Mouse (Mus musculus): ENCODE data around the gene Prkcq. TPM values are rescaled to one million over a fixed set of nuclear protein-coding genes. Genes with fewer than 3 reads are reported as not detected.

Gene Prkcq
- polyA plus RNA-seq (2014; fragmentation: Nextera tagmentation; extraction: Ambion mirVana) = 1.5 and 1.6 TPM in 2 replicates

- DNase-seq (ENCODE audit: low spot score) (peak; percentile 74), ATAC-seq (ENCODE audit: insufficient number of reproducible peaks, low FRiP score, low TSS enrichment, low read depth) (peak; percentile 72)
- Histone ChIP-seq H3K9me3 (ENCODE audit: control insufficient read depth, low read length) (no peaks in the 10 kb centered on the region), H3K4me2 (ENCODE audit: low read depth, severe bottlenecking) (peak within 1 kb of the TSS; percentile 73), H3K4me3 (ENCODE audit: low read depth, low read length) (peak within 1 kb of the TSS; percentile 41), H3K36me3 (ENCODE audit: control insufficient read depth, insufficient read depth, low read length) (no peaks in the 10 kb centered on the region), H3K27me3 (ENCODE audit: control insufficient read depth, insufficient read depth, low read length) (no peaks in the 10 kb centered on the region), H3K9ac (ENCODE audit: low read length) (peak within 1 kb of the TSS; percentile 64), H3K4me1 (ENCODE audit: control insufficient read depth, insufficient read depth, low read length) (no peaks in the 10 kb centered on the region), H3K27ac (replicated peaks; ENCODE audit: low read depth, low read length) (no peak within 1 kb of the TSS)
- WGBS = 2% methylated on average over 51 of the region's 51 CpGs
Observed at GRCm38 (mm10) chr2:11171754-11172501, at the start of gene Prkcq. Gene Prkcq (plus strand): TSS chr2:11172108.

GRCm38 (mm10) chr2:11130881-11131280 is 41.0 kb upstream of the Prkcq start:
- Histone ChIP-seq H3K9ac (ENCODE audit: low read length) (no peak overlapping the region), H3K36me3 (ENCODE audit: control insufficient read depth, insufficient read depth, low read length) (no peaks in the 10 kb centered on the region), H3K27me3 (ENCODE audit: control insufficient read depth, insufficient read depth, low read length) (no peaks in the 10 kb centered on the region), H3K4me2 (ENCODE audit: low read depth, severe bottlenecking) (no peak overlapping the region), H3K4me3 (ENCODE audit: low read depth, low read length) (no peak overlapping the region), H3K4me1 (ENCODE audit: control insufficient read depth, insufficient read depth, low read length) (no peaks in the 10 kb centered on the region), H3K27ac (replicated peaks; ENCODE audit: low read depth, low read length) (no peak overlapping the region), H3K9me3 (ENCODE audit: control insufficient read depth, low read length) (no peaks in the 10 kb centered on the region)
- 87% methylated on average over 12 of the region's 12 CpGs for WGBS
- DNase-seq (ENCODE audit: low spot score) (no peak), ATAC-seq (ENCODE audit: insufficient number of reproducible peaks, low FRiP score, low TSS enrichment, low read depth) (no peak)

- H3K4me2 ChIP-seq (ENCODE audit: low read depth, severe bottlenecking) = no peak overlapping the region
- H3K36me3 ChIP-seq (ENCODE audit: control insufficient read depth, insufficient read depth, low read length) = no peaks in the 10 kb centered on the region
- no peak for DNase-seq (ENCODE audit: low spot score)
- no peaks in the 10 kb centered on the region for H3K27me3 ChIP-seq (ENCODE audit: control insufficient read depth, insufficient read depth, low read length)
- 71% methylated on average over 6 of the region's 6 CpGs for WGBS
- no peak overlapping the region for H3K27ac ChIP-seq (replicated peaks; ENCODE audit: low read depth, low read length)
- H3K4me3 ChIP-seq (ENCODE audit: low read depth, low read length) = no peak overlapping the region
- no peaks in the 10 kb centered on the region for H3K9me3 ChIP-seq (ENCODE audit: control insufficient read depth, low read length)
- no peak overlapping the region for H3K9ac ChIP-seq (ENCODE audit: low read length)
- ATAC-seq (ENCODE audit: insufficient number of reproducible peaks, low FRiP score, low TSS enrichment, low read depth) = no peak
- no peaks in the 10 kb centered on the region for H3K4me1 ChIP-seq (ENCODE audit: control insufficient read depth, insufficient read depth, low read length)
Observed at GRCm38 (mm10) chr2:11135718-11136117, 36.2 kb upstream of the Prkcq start.

- Histone ChIP-seq H3K9me3 (ENCODE audit: control insufficient read depth, low read length) (no peaks in the 10 kb centered on the region), H3K4me3 (ENCODE audit: low read depth, low read length) (no peak overlapping the region), H3K27ac (replicated peaks; ENCODE audit: low read depth, low read length) (no peak overlapping the region), H3K4me1 (ENCODE audit: control insufficient read depth, insufficient read depth, low read length) (no peaks in the 10 kb centered on the region), H3K4me2 (ENCODE audit: low read depth, severe bottlenecking) (no peak overlapping the region), H3K9ac (ENCODE audit: low read length) (no peak overlapping the region), H3K27me3 (ENCODE audit: control insufficient read depth, insufficient read depth, low read length) (no peaks in the 10 kb centered on the region), H3K36me3 (ENCODE audit: control insufficient read depth, insufficient read depth, low read length) (no peaks in the 10 kb centered on the region)
- ATAC-seq (ENCODE audit: insufficient number of reproducible peaks, low FRiP score, low TSS enrichment, low read depth) (no peak), DNase-seq (ENCODE audit: low spot score) (no peak)
- WGBS = 92% methylated on average over 6 of the region's 6 CpGs
Observed at GRCm38 (mm10) chr2:11138076-11138475, 33.8 kb upstream of the Prkcq start.

GRCm38 (mm10) chr2:11139518-11140152 is 32.3 kb upstream of the Prkcq start:
- WGBS = 77% methylated on average over 1 of the region's 1 CpGs
- ATAC-seq (ENCODE audit: insufficient number of reproducible peaks, low FRiP score, low TSS enrichment, low read depth) (no peak), DNase-seq (ENCODE audit: low spot score) (no peak)
- H3K9ac ChIP-seq (ENCODE audit: low read length) = no peak overlapping the region
- H3K4me2 ChIP-seq (ENCODE audit: low read depth, severe bottlenecking) = no peak overlapping the region
- no peaks in the 10 kb centered on the region for H3K27me3 ChIP-seq (ENCODE audit: control insufficient read depth, insufficient read depth, low read length)
- no peaks in the 10 kb centered on the region for H3K36me3 ChIP-seq (ENCODE audit: control insufficient read depth, insufficient read depth, low read length)
- no peak overlapping the region for H3K27ac ChIP-seq (replicated peaks; ENCODE audit: low read depth, low read length)
- no peaks in the 10 kb centered on the region for H3K4me1 ChIP-seq (ENCODE audit: control insufficient read depth, insufficient read depth, low read length)
- H3K9me3 ChIP-seq (ENCODE audit: control insufficient read depth, low read length) = no peaks in the 10 kb centered on the region
- no peak overlapping the region for H3K4me3 ChIP-seq (ENCODE audit: low read depth, low read length)

GRCm38 (mm10) chr2:11140385-11140784 is 31.5 kb upstream of the Prkcq start:
- Histone ChIP-seq H3K9me3 (ENCODE audit: control insufficient read depth, low read length) (no peaks in the 10 kb centered on the region), H3K9ac (ENCODE audit: low read length) (no peak overlapping the region), H3K36me3 (ENCODE audit: control insufficient read depth, insufficient read depth, low read length) (no peaks in the 10 kb centered on the region), H3K27me3 (ENCODE audit: control insufficient read depth, insufficient read depth, low read length) (no peaks in the 10 kb centered on the region), H3K4me2 (ENCODE audit: low read depth, severe bottlenecking) (no peak overlapping the region), H3K4me1 (ENCODE audit: control insufficient read depth, insufficient read depth, low read length) (no peaks in the 10 kb centered on the region), H3K27ac (replicated peaks; ENCODE audit: low read depth, low read length) (no peak overlapping the region), H3K4me3 (ENCODE audit: low read depth, low read length) (no peak overlapping the region)
- 94% methylated on average over 3 of the region's 3 CpGs for WGBS
- DNase-seq (ENCODE audit: low spot score) (no peak), ATAC-seq (ENCODE audit: insufficient number of reproducible peaks, low FRiP score, low TSS enrichment, low read depth) (no peak)

- WGBS = 95% methylated on average over 4 of the region's 4 CpGs
- no peak overlapping the region for H3K27ac ChIP-seq (replicated peaks; ENCODE audit: low read depth, low read length)
Observed at GRCm38 (mm10) chr2:11149091-11149490, 22.8 kb upstream of the Prkcq start.

GRCm38 (mm10) chr2:11150975-11151374 is 20.9 kb upstream of the Prkcq start:
- H3K4me3 ChIP-seq (ENCODE audit: low read depth, low read length) = no peak overlapping the region
- DNase-seq (ENCODE audit: low spot score) (no peak), ATAC-seq (ENCODE audit: insufficient number of reproducible peaks, low FRiP score, low TSS enrichment, low read depth) (no peak)
- H3K27me3 ChIP-seq (ENCODE audit: control insufficient read depth, insufficient read depth, low read length) = no peaks in the 10 kb centered on the region
- no peak overlapping the region for H3K9ac ChIP-seq (ENCODE audit: low read length)
- H3K9me3 ChIP-seq (ENCODE audit: control insufficient read depth, low read length) = no peaks in the 10 kb centered on the region
- H3K4me2 ChIP-seq (ENCODE audit: low read depth, severe bottlenecking) = no peak overlapping the region
- H3K27ac ChIP-seq (replicated peaks; ENCODE audit: low read depth, low read length) = no peak overlapping the region
- no peaks in the 10 kb centered on the region for H3K4me1 ChIP-seq (ENCODE audit: control insufficient read depth, insufficient read depth, low read length)
- WGBS = 80% methylated on average over 7 of the region's 7 CpGs
- H3K36me3 ChIP-seq (ENCODE audit: control insufficient read depth, insufficient read depth, low read length) = no peaks in the 10 kb centered on the region

More at GRCm38 (mm10) chr2:11149091-11149490, 22.8 kb upstream of the Prkcq start:
- Histone ChIP-seq H3K9ac (ENCODE audit: low read length) (no peak overlapping the region), H3K4me2 (ENCODE audit: low read depth, severe bottlenecking) (no peak overlapping the region), H3K27me3 (ENCODE audit: control insufficient read depth, insufficient read depth, low read length) (no peaks in the 10 kb centered on the region), H3K4me3 (ENCODE audit: low read depth, low read length) (no peak overlapping the region), H3K4me1 (ENCODE audit: control insufficient read depth, insufficient read depth, low read length) (no peaks in the 10 kb centered on the region), H3K9me3 (ENCODE audit: control insufficient read depth, low read length) (no peaks in the 10 kb centered on the region), H3K36me3 (ENCODE audit: control insufficient read depth, insufficient read depth, low read length) (no peaks in the 10 kb centered on the region)
- ATAC-seq (ENCODE audit: insufficient number of reproducible peaks, low FRiP score, low TSS enrichment, low read depth) = no peak
- no peak for DNase-seq (ENCODE audit: low spot score)

Measured in limb, embryonic 11.5 days (tissue).